ENCODE assay signal across 8 mouse cellular contexts in genomic region chr3:82145126-82145901, GRCm38 (mm10). TPM values are rescaled to one million over a fixed set of nuclear protein-coding genes. Genes with fewer than 3 reads are reported as not detected.
DNase-seq lines count a peak whose midpoint lies in the region; ATAC-seq and TF ChIP-seq lines count a peak whose summit lies in the region.

Gucy1a1 (minus strand) TSS chr3:82145789.

- WGBS in hindbrain, postnatal 0 days, result 1% methylated on average over 36 of the region's 36 CpGs

- no peaks in the 10 kb centered on the region for H3K4me1 ChIP-seq in hindbrain, postnatal 0 days (ENCODE audit: insufficient read depth, low read length)

- peak; percentile 15 for DNase-seq in T-cell, adult 2 months (ENCODE audit: low spot score)
- DNase-seq in cerebellum, postnatal 36 days, result peak; percentile 21 to 26
- DNase-seq in gastrocnemius, postnatal 14 days, result peak; percentile 44
- DNase-seq in hindbrain, postnatal 0 days (ENCODE audit: low spot score), result peak; percentile 60
- peak; percentile 31 to 54 for DNase-seq in left cerebral cortex, adult 8-10 months (ENCODE audit: low spot score in 2 of 2)
- peak; percentile 64 to 84 for DNase-seq in lung, postnatal 4 days
- DNase-seq in right cerebral cortex, postnatal 36 days (ENCODE audit: low spot score in 2 of 2), result peak; percentile 47 to 59
- DNase-seq in B cell, adult 2 months, result no peak

- intact Hi-C loops in gastrocnemius, postnatal 14 days (cut with DNase I; ENCODE audit: low total_unique reads), result no loop called here

- TF ChIP-seq CTCF in hindbrain, postnatal 0 days (IDR thresholded peaks at IDR 0.05; ENCODE audit: low read depth), result no peak

- H3K36me3 ChIP-seq in hindbrain, postnatal 0 days (ENCODE audit: insufficient read depth, low read length), result no peaks in the 10 kb centered on the region

- H3K27me3 ChIP-seq in hindbrain, postnatal 0 days (ENCODE audit: insufficient read depth, low read length), result no peaks in the 10 kb centered on the region

- H3K9ac ChIP-seq in hindbrain, postnatal 0 days (replicated peaks; ENCODE audit: low read length), result peak within 1 kb of the TSS; percentile 63

- ATAC-seq in hindbrain, postnatal 0 days, result peak; percentile 86

- no peaks in the 10 kb centered on the region for H3K9me3 ChIP-seq in hindbrain, postnatal 0 days (ENCODE audit: low read length)

- H3K4me2 ChIP-seq in hindbrain, postnatal 0 days (ENCODE audit: low read depth, low read length), result peak within 1 kb of the TSS; percentile 95

- peak within 1 kb of the TSS; percentile 60 for H3K27ac ChIP-seq in hindbrain, postnatal 0 days

- H3K4me3 ChIP-seq in hindbrain, postnatal 0 days (ENCODE audit: low read length), result peak within 1 kb of the TSS; percentile 64

RNA-seq across cellular contexts. Expression of gene Gucy1a1, which starts in this region (rescaled TPM):
- total RNA-seq in gastrocnemius, postnatal 14 days (2021), result 10 to 100 TPM; 18.2 TPM
- total RNA-seq in hindbrain, postnatal 0 days (2014; rRNA removed), result 43.4 and 46.7 TPM in 2 replicates
- polyA plus RNA-seq in hindbrain, postnatal 0 days (2015; fragmentation: Nextera tagmentation; extraction: Ambion mirVana), result 27.2 and 27.6 TPM in 2 replicates
- total RNA-seq in left cerebral cortex, adult 8-10 months (2022), result 100 to 1,000 TPM in 1 of 4 experiments, 10 to 100 TPM in 3; 82.9 to 101 (median 91.5) TPM

Comparison
In these comparisons a context has a peak if more than half of its experiments do, and no peak if none do; other contexts are left out.
1. DNase-seq: peak in T-cell, adult 2 months (single experiment), cerebellum, postnatal 36 days (2 of 2), gastrocnemius, postnatal 14 days (single experiment), hindbrain, postnatal 0 days (single experiment), left cerebral cortex, adult 8-10 months (2 of 2), lung, postnatal 4 days (2 of 2) and right cerebral cortex, postnatal 36 days (2 of 2); none in B cell, adult 2 months (0 of 2).